39 mouse cellular contexts compared by ENCODE assay signal in genomic region chr4:116125803-116126386, GRCm38 (mm10). TPM values are rescaled to one million over a fixed set of nuclear protein-coding genes. Genes with fewer than 3 reads are reported as not detected.
DNase-seq lines count a peak whose midpoint lies in the region; ATAC-seq and TF ChIP-seq lines count a peak whose summit lies in the region.
"Had no signal": no experiment of that assay in that cellular context is flagged by ENCODE, and none has a peak within 500 bp of the region (broad histone marks: within the 10 kb centered on the region; RNA-seq: fewer than 3 reads in every experiment).

No protein-coding gene starts in this region.

- no peaks in the 10 kb centered on the region for H3K36me3 ChIP-seq in midbrain, embryonic 11.5 days (ENCODE audit: control insufficient read depth, insufficient read depth, low read length)
- no peaks in the 10 kb centered on the region for H3K36me3 ChIP-seq in midbrain, embryonic 14.5 days (ENCODE audit: control insufficient read depth, insufficient read depth, low read length)
- no peaks in the 10 kb centered on the region for H3K36me3 ChIP-seq in liver, embryonic 16.5 days (ENCODE audit: control insufficient read depth, insufficient read depth)
- H3K36me3 ChIP-seq in stomach, postnatal 0 days (ENCODE audit: control insufficient read depth, insufficient read depth, low read length), result no peaks in the 10 kb centered on the region
- H3K36me3 ChIP-seq: heart, embryonic 15.5 days; hindbrain, embryonic 12.5 days; limb, embryonic 12.5 days; midbrain, embryonic 15.5 days had no signal

- no peak for TF ChIP-seq EP300 in stomach, postnatal 0 days (optimal IDR thresholded peaks at IDR 0.05)

- H3K27me3 ChIP-seq in midbrain, embryonic 11.5 days (ENCODE audit: control insufficient read depth, insufficient read depth, low read length), result no peaks in the 10 kb centered on the region
- no peaks in the 10 kb centered on the region for H3K27me3 ChIP-seq in midbrain, embryonic 14.5 days (ENCODE audit: control insufficient read depth, insufficient read depth, low read length)
- no peaks in the 10 kb centered on the region for H3K27me3 ChIP-seq in liver, embryonic 16.5 days (ENCODE audit: control insufficient read depth, insufficient read depth, low read depth, low read length)
- H3K27me3 ChIP-seq in stomach, postnatal 0 days (ENCODE audit: control insufficient read depth, insufficient read depth, low read length), result no peaks in the 10 kb centered on the region
- H3K27me3 ChIP-seq: heart, embryonic 15.5 days; hindbrain, embryonic 12.5 days; limb, embryonic 12.5 days; liver, embryonic 15.5 days; megakaryocyte, embryonic 14.5 days; midbrain, embryonic 15.5 days; Patski had no signal

- no peaks in the 10 kb centered on the region for H3K9me3 ChIP-seq in midbrain, embryonic 11.5 days (ENCODE audit: control insufficient read depth, low read length)
- no peaks in the 10 kb centered on the region for H3K9me3 ChIP-seq in midbrain, embryonic 14.5 days (ENCODE audit: control insufficient read depth, low read length)
- no peaks in the 10 kb centered on the region for H3K9me3 ChIP-seq in liver, embryonic 16.5 days (replicated peaks; ENCODE audit: control insufficient read depth, low read length)
- H3K9me3 ChIP-seq in stomach, postnatal 0 days (ENCODE audit: control insufficient read depth, low read length), result no peaks in the 10 kb centered on the region
- H3K9me3 ChIP-seq: heart, embryonic 10.5 days; heart, embryonic 15.5 days; hindbrain, embryonic 12.5 days; limb, embryonic 12.5 days; liver, embryonic 15.5 days; megakaryocyte, embryonic 14.5 days; midbrain, embryonic 15.5 days had no signal

- no peak overlapping the region for H3K27ac ChIP-seq in midbrain, embryonic 11.5 days (ENCODE audit: low read depth, low read length)
- no peak overlapping the region for H3K27ac ChIP-seq in midbrain, embryonic 14.5 days (replicated peaks; ENCODE audit: low read depth, low read length)
- H3K27ac ChIP-seq in liver, embryonic 16.5 days (ENCODE audit: low read length), result no peak overlapping the region
- H3K27ac ChIP-seq in stomach, postnatal 0 days (replicated peaks), result peak overlapping the region; percentile 53; the same call in 1 of the 2 replicates
- H3K27ac ChIP-seq: heart, embryonic 10.5 days; heart, embryonic 15.5 days; hindbrain, embryonic 12.5 days; left cerebral cortex, adult 2 months; limb, embryonic 12.5 days; liver, embryonic 15.5 days; midbrain, embryonic 15.5 days had no signal

- WGBS in midbrain, embryonic 11.5 days, result 95% methylated on average over 4 of the region's 4 CpGs
- 93% methylated on average over 4 of the region's 4 CpGs for WGBS in midbrain, embryonic 14.5 days
- 47% methylated on average over 4 of the region's 4 CpGs for WGBS in liver, embryonic 16.5 days (ENCODE audit: insufficient replicate concordance)
- 72% methylated on average over 4 of the region's 4 CpGs for WGBS in stomach, postnatal 0 days

- H3K4me3 ChIP-seq in midbrain, embryonic 11.5 days (ENCODE audit: low read depth, low read length), result no peak overlapping the region
- no peak overlapping the region for H3K4me3 ChIP-seq in midbrain, embryonic 14.5 days (replicated peaks; ENCODE audit: low read depth, low read length)
- H3K4me3 ChIP-seq in liver, embryonic 16.5 days (ENCODE audit: low read depth, low read length), result no peak overlapping the region
- H3K4me3 ChIP-seq in stomach, postnatal 0 days (ENCODE audit: low read depth, low read length), result no peak overlapping the region
- H3K4me3 ChIP-seq: erythroblast, embryonic 14.5 days; heart, embryonic 10.5 days; heart, embryonic 15.5 days; hindbrain, embryonic 12.5 days; left cerebral cortex, adult 2 months; limb, embryonic 12.5 days; liver, embryonic 15.5 days; megakaryocyte, embryonic 14.5 days; midbrain, embryonic 15.5 days had no signal

- H3K4me2 ChIP-seq in midbrain, embryonic 11.5 days, result no peak overlapping the region
- no peak overlapping the region for H3K4me2 ChIP-seq in midbrain, embryonic 14.5 days (ENCODE audit: low read length)
- H3K4me2 ChIP-seq in liver, embryonic 16.5 days (ENCODE audit: low read depth, low read length), result no peak overlapping the region
- no peak overlapping the region for H3K4me2 ChIP-seq in stomach, postnatal 0 days (replicated peaks; ENCODE audit: low read depth)
- H3K4me2 ChIP-seq: heart, embryonic 15.5 days; hindbrain, embryonic 12.5 days; limb, embryonic 12.5 days; liver, embryonic 15.5 days; midbrain, embryonic 15.5 days had no signal

- peaks cover 14% of the 10 kb centered on the region for H3K4me1 ChIP-seq in midbrain, embryonic 11.5 days (ENCODE audit: control insufficient read depth, insufficient read depth, low read length)
- peaks cover 9% of the 10 kb centered on the region for H3K4me1 ChIP-seq in midbrain, embryonic 14.5 days (ENCODE audit: control insufficient read depth, insufficient read depth, low read length)
- H3K4me1 ChIP-seq in liver, embryonic 16.5 days (ENCODE audit: control insufficient read depth, low read depth, low read length), result peaks cover 28% of the 10 kb centered on the region
- peaks cover 4% of the 10 kb centered on the region; the same call in 1 of the 2 replicates for H3K4me1 ChIP-seq in stomach, postnatal 0 days (replicated peaks; ENCODE audit: control insufficient read depth, insufficient read depth)

- TF ChIP-seq CTCF in stomach, postnatal 0 days (IDR thresholded peaks at IDR 0.05; ENCODE audit: low read depth), result no peak

- no peak overlapping the region for H3K9ac ChIP-seq in midbrain, embryonic 11.5 days (ENCODE audit: low read length)
- no peak overlapping the region for H3K9ac ChIP-seq in midbrain, embryonic 14.5 days (replicated peaks; ENCODE audit: low read length)
- no peak overlapping the region for H3K9ac ChIP-seq in liver, embryonic 16.5 days (ENCODE audit: low read depth, low read length)
- no peak overlapping the region for H3K9ac ChIP-seq in stomach, postnatal 0 days (ENCODE audit: low read length)
- H3K9ac ChIP-seq: forebrain, postnatal 0 days; heart, embryonic 15.5 days; hindbrain, embryonic 12.5 days; limb, embryonic 12.5 days; liver, embryonic 15.5 days; midbrain, embryonic 15.5 days had no signal

- DNase-seq in midbrain, embryonic 11.5 days (ENCODE audit: low spot score, missing footprints), result peak; percentile 66
- no peak for DNase-seq in midbrain, embryonic 14.5 days
- DNase-seq in induced T-regulatory cell, adult 2 months (ENCODE audit: low read depth), result peak; percentile 20
- no peak for DNase-seq in stomach, postnatal 0 days (ENCODE audit: low spot score)
- no peak for DNase-seq in kidney, postnatal 14 days
- DNase-seq in thymus, postnatal 10 days (ENCODE audit: low spot score in 2 of 2), result no peak
- DNase-seq in left cerebral cortex, adult 18-20 months (ENCODE audit: low spot score in 2 of 2), result no peak
- DNase-seq: adrenal gland, postnatal 14 days; cerebellum, adult 18-20 months; cerebellum, postnatal 14 days; forebrain, postnatal 0 days; gastrocnemius, postnatal 14 days; heart, postnatal 36 days; kidney, postnatal 36 days; lung, postnatal 36 days; right cerebral cortex, postnatal 25 days had no signal

- ATAC-seq in midbrain, embryonic 11.5 days (ENCODE audit: low FRiP score), result no peak
- ATAC-seq in midbrain, embryonic 14.5 days (ENCODE audit: low FRiP score, low TSS enrichment), result no peak
- 0 out of 2 replicates have a peak, but pooled peaks have one; percentile 23 for ATAC-seq in liver, embryonic 16.5 days (ENCODE audit: low read depth)
- no peak for ATAC-seq in stomach, postnatal 0 days (ENCODE audit: low FRiP score, low TSS enrichment)
- ATAC-seq: forebrain, postnatal 0 days; intestine, postnatal 0 days; midbrain, embryonic 15.5 days; Patski had no signal

RNA-seq across cellular contexts. Expression of gene Pomgnt1, which starts 2.3 kb away (rescaled TPM):
- polyA plus RNA-seq in midbrain, embryonic 11.5 days (2014; fragmentation: Nextera tagmentation; extraction: Ambion mirVana), result 46.6 and 48.4 TPM in 2 replicates
- polyA plus RNA-seq in midbrain, embryonic 14.5 days (2014; fragmentation: Nextera tagmentation; extraction: Ambion mirVana), result 55.0 and 66.4 TPM in 2 replicates
- 10.4 and 11.8 TPM in 2 replicates for polyA plus RNA-seq in liver, embryonic 16.5 days (2015; fragmentation: Nextera tagmentation; extraction: Ambion mirVana)
- polyA plus RNA-seq in stomach, postnatal 0 days (2015; fragmentation: Nextera tagmentation; extraction: Ambion mirVana), result 26.6 and 29.6 TPM in 2 replicates
- 10 to 100 TPM; 77.7 to 83.0 TPM for total RNA-seq in left cerebral cortex, adult 18-20 months (2021)

RNA-seq across cellular contexts. Expression of gene Rad54l, which starts 2.4 kb away (rescaled TPM):
- polyA plus RNA-seq in midbrain, embryonic 11.5 days (2014; fragmentation: Nextera tagmentation; extraction: Ambion mirVana), result 55.8 and 61.0 TPM in 2 replicates
- polyA plus RNA-seq in midbrain, embryonic 14.5 days (2014; fragmentation: Nextera tagmentation; extraction: Ambion mirVana), result 5.3 and 10.5 TPM in 2 replicates
- polyA plus RNA-seq in liver, embryonic 16.5 days (2015; fragmentation: Nextera tagmentation; extraction: Ambion mirVana), result 23.1 and 23.7 TPM in 2 replicates
- polyA plus RNA-seq in stomach, postnatal 0 days (2015; fragmentation: Nextera tagmentation; extraction: Ambion mirVana), result 5.1 and 5.3 TPM in 2 replicates
- under 1 TPM; 0.49 TPM for total RNA-seq in left cerebral cortex, adult 18-20 months (2021)

RNA-seq across cellular contexts. Expression of gene Lurap1, which starts 25.2 kb away (rescaled TPM):
- polyA plus RNA-seq in midbrain, embryonic 11.5 days (2014; fragmentation: Nextera tagmentation; extraction: Ambion mirVana), result 1.5 and 1.8 TPM in 2 replicates
- 1.3 and 1.8 TPM in 2 replicates for polyA plus RNA-seq in midbrain, embryonic 14.5 days (2014; fragmentation: Nextera tagmentation; extraction: Ambion mirVana)
- polyA plus RNA-seq in liver, embryonic 16.5 days (2015; fragmentation: Nextera tagmentation; extraction: Ambion mirVana), result 0.26 and 0.38 TPM in 2 replicates
- 1.2 and 1.6 TPM in 2 replicates for polyA plus RNA-seq in stomach, postnatal 0 days (2015; fragmentation: Nextera tagmentation; extraction: Ambion mirVana)
- total RNA-seq in left cerebral cortex, adult 18-20 months (2021), result 10 to 100 TPM; 36.7 to 37.7 TPM
- total RNA-seq: granulocyte monocyte progenitor cell, adult 5-6 weeks had no signal
- polyA plus RNA-seq: erythroblast, embryonic 14.5 days had no signal

RNA-seq across cellular contexts. Expression of gene Tspan1, which starts 41.5 kb away (rescaled TPM):
- polyA plus RNA-seq in midbrain, embryonic 11.5 days (2014; fragmentation: Nextera tagmentation; extraction: Ambion mirVana), result not detected in 2 replicates
- polyA plus RNA-seq in midbrain, embryonic 14.5 days (2014; fragmentation: Nextera tagmentation; extraction: Ambion mirVana), result 0.11 and 0.18 TPM in 2 replicates
- 0.27 TPM in 1 of 2 replicates, not detected in the other for polyA plus RNA-seq in liver, embryonic 16.5 days (2015; fragmentation: Nextera tagmentation; extraction: Ambion mirVana)
- 319 and 330 TPM in 2 replicates for polyA plus RNA-seq in stomach, postnatal 0 days (2015; fragmentation: Nextera tagmentation; extraction: Ambion mirVana)
- total RNA-seq in left cerebral cortex, adult 18-20 months (2021), result under 1 TPM in 1 of 2 experiments, not detected in 1; 0.33 TPM
- total RNA-seq: adrenal gland, postnatal 14 days; gastrocnemius, postnatal 14 days; granulocyte monocyte progenitor cell, adult 5-6 weeks; heart, postnatal 36 days; left cerebral cortex, adult 2 months had no signal
- polyA plus RNA-seq: erythroblast, embryonic 14.5 days; liver, embryonic 15.5 days had no signal

RNA-seq across cellular contexts. Expression of gene 1700042G07Rik, which starts 47.3 kb away (rescaled TPM):
- not detected in 2 replicates for polyA plus RNA-seq in midbrain, embryonic 11.5 days (2014; fragmentation: Nextera tagmentation; extraction: Ambion mirVana)
- polyA plus RNA-seq in midbrain, embryonic 14.5 days (2014; fragmentation: Nextera tagmentation; extraction: Ambion mirVana), result not detected in 2 replicates
- polyA plus RNA-seq in liver, embryonic 16.5 days (2015; fragmentation: Nextera tagmentation; extraction: Ambion mirVana), result not detected in 2 replicates
- polyA plus RNA-seq in stomach, postnatal 0 days (2015; fragmentation: Nextera tagmentation; extraction: Ambion mirVana), result not detected in 2 replicates
- total RNA-seq in left cerebral cortex, adult 18-20 months (2021), result not detected
- total RNA-seq: adrenal gland, postnatal 14 days; forebrain, postnatal 0 days; gastrocnemius, postnatal 14 days; granulocyte monocyte progenitor cell, adult 5-6 weeks; heart, postnatal 36 days; layer of hippocampus, postnatal 10 days; left cerebral cortex, adult 2 months; left cerebral cortex, postnatal 25 days; neutrophil, adult 5-6 weeks had no signal
- polyA plus RNA-seq: cortical plate, adult 2 months; embryonic facial prominence, embryonic 14.5 days; erythroblast, embryonic 14.5 days; forebrain, embryonic 11.5 days; forebrain, postnatal 0 days; heart, embryonic 10.5 days; heart, embryonic 15.5 days; hindbrain, embryonic 12.5 days; intestine, postnatal 0 days; kidney, embryonic 14.5 days; limb, embryonic 12.5 days; liver, embryonic 15.5 days; lung, embryonic 16.5 days; midbrain, embryonic 15.5 days; neural tube, embryonic 11.5 days; Patski; thymus, postnatal 0 days had no signal

Comparison
In these comparisons a context has a peak if more than half of its experiments do, and no peak if none do; other contexts are left out.
1. DNase-seq: peak in midbrain, embryonic 11.5 days (single experiment) and induced T-regulatory cell, adult 2 months (single experiment); none in midbrain, embryonic 14.5 days (single experiment), stomach, postnatal 0 days (single experiment), kidney, postnatal 14 days (single experiment), thymus, postnatal 10 days (0 of 2) and left cerebral cortex, adult 18-20 months (0 of 2).